8 mouse cellular contexts compared by ENCODE assay signal in the genomic region with DNA sequence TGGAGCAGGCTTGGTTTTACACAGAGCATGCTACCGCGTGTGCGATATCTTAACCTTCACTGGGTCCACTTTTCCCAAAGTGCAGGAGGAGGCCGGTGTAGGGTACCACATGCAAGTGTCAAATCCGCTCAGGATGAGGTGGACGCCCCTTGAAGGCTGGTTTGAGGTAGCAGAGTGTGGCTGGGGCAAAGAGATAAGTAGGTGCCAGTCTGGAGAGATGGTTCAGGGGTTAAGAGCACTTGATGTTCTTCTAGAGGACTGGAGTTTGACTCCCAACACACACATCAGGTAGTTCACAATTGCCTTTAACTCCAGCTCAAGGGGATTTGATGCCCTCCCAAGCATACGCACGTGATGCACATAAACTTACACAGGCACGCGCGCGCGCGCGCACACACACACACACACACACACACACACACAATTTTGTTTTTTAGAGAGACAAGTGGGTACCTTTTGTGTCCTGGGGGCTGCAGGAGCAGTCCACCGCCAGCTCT. TPM values are rescaled to one million over a fixed set of nuclear protein-coding genes. Genes with fewer than 3 reads are reported as not detected.
DNase-seq lines count a peak whose midpoint lies in the region; ATAC-seq and TF ChIP-seq lines count a peak whose summit lies in the region.

No protein-coding gene starts in this region.

- H3K9me3 ChIP-seq in limb, embryonic 10.5 days (replicated peaks), result no peaks in the 10 kb centered on the region
- no peaks in the 10 kb centered on the region for H3K9me3 ChIP-seq in neural tube, embryonic 15.5 days (replicated peaks)

- no peak for TF ChIP-seq POLR2A in thymus, adult 2 months (IDR thresholded peaks at IDR 0.05; ENCODE audit: control insufficient read depth, extremely low read depth, insufficient read depth, low read length, poor library complexity)

- no peaks in the 10 kb centered on the region for H3K27me3 ChIP-seq in thymus, adult 2 months (ENCODE audit: control insufficient read depth, insufficient read depth, low read length)
- H3K27me3 ChIP-seq in limb, embryonic 10.5 days (ENCODE audit: low read depth, poor library complexity, severe bottlenecking), result peaks cover 23% of the 10 kb centered on the region
- 0 out of 2 replicates have a peak, but pooled peaks cover 3% of the 10 kb centered on the region for H3K27me3 ChIP-seq in neural tube, embryonic 15.5 days (replicated peaks)

- TF ChIP-seq CTCF in thymus, adult 2 months (IDR thresholded peaks at IDR 0.05; ENCODE audit: borderline replicate concordance, control insufficient read depth, extremely low read depth, insufficient read depth, low read length, poor library complexity), result no peak

- peak; percentile 36 for DNase-seq in cerebellum, adult 9-11 months
- no peak for DNase-seq in cerebellum, postnatal 4 days (ENCODE audit: low spot score in 2 of 2)
- no peak for DNase-seq in thymus, adult 2 months
- DNase-seq in thymus, postnatal 36 days, result no peak
- no peak for DNase-seq in limb, embryonic 10.5 days (ENCODE audit: low spot score)
- no peak for DNase-seq in thymus, adult 18-20 months
- DNase-seq in right cerebral cortex, postnatal 10 days (ENCODE audit: low spot score in 2 of 2), result no peak

- peak overlapping the region; percentile 63 for H3K4me3 ChIP-seq in thymus, adult 2 months (ENCODE audit: control insufficient read depth, insufficient read depth, low read length)
- H3K4me3 ChIP-seq in limb, embryonic 10.5 days, result peak overlapping the region; percentile 85
- peak overlapping the region; percentile 68 for H3K4me3 ChIP-seq in neural tube, embryonic 15.5 days (replicated peaks)

- no peaks in the 10 kb centered on the region; the same call in 1 of the 2 replicates for H3K36me3 ChIP-seq in thymus, adult 2 months (ENCODE audit: control insufficient read depth, insufficient read depth, low read length)
- peaks cover 23% of the 10 kb centered on the region for H3K36me3 ChIP-seq in limb, embryonic 10.5 days
- H3K36me3 ChIP-seq in neural tube, embryonic 15.5 days, result peaks cover 18% of the 10 kb centered on the region

- peaks cover 8% of the 10 kb centered on the region for H3K4me1 ChIP-seq in thymus, adult 2 months (replicated peaks; ENCODE audit: control insufficient read depth, insufficient read depth, low read length)
- H3K4me1 ChIP-seq in limb, embryonic 10.5 days, result peaks cover 26% of the 10 kb centered on the region
- peaks cover 24% of the 10 kb centered on the region for H3K4me1 ChIP-seq in neural tube, embryonic 15.5 days

- no peak; the same call in 1 of the 2 replicates for ATAC-seq in neural tube, embryonic 15.5 days (ENCODE audit: low FRiP score)

- peak overlapping the region; percentile 74 for H3K4me2 ChIP-seq in neural tube, embryonic 15.5 days

- peak overlapping the region; percentile 56 for H3K9ac ChIP-seq in neural tube, embryonic 15.5 days (replicated peaks)

- 12% methylated on average over 16 of the region's 16 CpGs for WGBS in thymus, adult 2 months
- 16% methylated on average over 16 of the region's 16 CpGs for WGBS in limb, embryonic 10.5 days
- WGBS in neural tube, embryonic 15.5 days, result 13% methylated on average over 16 of the region's 16 CpGs

- no peak overlapping the region for H3K27ac ChIP-seq in thymus, adult 2 months (ENCODE audit: control insufficient read depth, insufficient read depth, low read length)
- peak overlapping the region; percentile 90 for H3K27ac ChIP-seq in limb, embryonic 10.5 days
- peak overlapping the region; percentile 92 for H3K27ac ChIP-seq in neural tube, embryonic 15.5 days (replicated peaks)

RNA-seq across cellular contexts. Expression of gene Tarbp1, which starts 1.0 kb away (rescaled TPM):
- polyA plus RNA-seq in thymus, adult 2 months (2012; rRNA removed), result 10.4 and 12.9 TPM in 2 replicates
- polyA plus RNA-seq in limb, embryonic 10.5 days (2016; fragmentation: Nextera tagmentation; extraction: Ambion mirVana), result 2.6 and 2.9 TPM in 2 replicates
- 1.6 and 2.0 TPM in 2 replicates for polyA plus RNA-seq in neural tube, embryonic 15.5 days (2015; fragmentation: Nextera tagmentation; extraction: Ambion mirVana)

RNA-seq across cellular contexts. Expression of gene Coa6, which starts 51.5 kb away (rescaled TPM):
- polyA plus RNA-seq in thymus, adult 2 months (2012; rRNA removed), result 58.0 and 68.9 TPM in 2 replicates
- 41.9 and 42.3 TPM in 2 replicates for polyA plus RNA-seq in limb, embryonic 10.5 days (2016; fragmentation: Nextera tagmentation; extraction: Ambion mirVana)
- 46.8 and 51.9 TPM in 2 replicates for polyA plus RNA-seq in neural tube, embryonic 15.5 days (2015; fragmentation: Nextera tagmentation; extraction: Ambion mirVana)
